Mouse (Mus musculus) adrenal gland, adult (tissue): Measurements from ENCODE around the gene Fam13a.

Experiments used
- DNase-seq, 2 experiments: peaks; one replicate each; pipeline ENCODE4 v3.0.0; 2022 to 2023; ENCODE audit warnings: low spot score in 1 of 2; ENCODE audit not compliant: inconsistent age in 2 of 2

The Fam13a gene

GRCm38 (mm10) chr6:59024164-59024724, at the start of gene Fam13a:
TSS of gene Fam13a (minus strand) at chr6:59024549.
- peak; percentile 87 to 95 for DNase-seq

DNA sequence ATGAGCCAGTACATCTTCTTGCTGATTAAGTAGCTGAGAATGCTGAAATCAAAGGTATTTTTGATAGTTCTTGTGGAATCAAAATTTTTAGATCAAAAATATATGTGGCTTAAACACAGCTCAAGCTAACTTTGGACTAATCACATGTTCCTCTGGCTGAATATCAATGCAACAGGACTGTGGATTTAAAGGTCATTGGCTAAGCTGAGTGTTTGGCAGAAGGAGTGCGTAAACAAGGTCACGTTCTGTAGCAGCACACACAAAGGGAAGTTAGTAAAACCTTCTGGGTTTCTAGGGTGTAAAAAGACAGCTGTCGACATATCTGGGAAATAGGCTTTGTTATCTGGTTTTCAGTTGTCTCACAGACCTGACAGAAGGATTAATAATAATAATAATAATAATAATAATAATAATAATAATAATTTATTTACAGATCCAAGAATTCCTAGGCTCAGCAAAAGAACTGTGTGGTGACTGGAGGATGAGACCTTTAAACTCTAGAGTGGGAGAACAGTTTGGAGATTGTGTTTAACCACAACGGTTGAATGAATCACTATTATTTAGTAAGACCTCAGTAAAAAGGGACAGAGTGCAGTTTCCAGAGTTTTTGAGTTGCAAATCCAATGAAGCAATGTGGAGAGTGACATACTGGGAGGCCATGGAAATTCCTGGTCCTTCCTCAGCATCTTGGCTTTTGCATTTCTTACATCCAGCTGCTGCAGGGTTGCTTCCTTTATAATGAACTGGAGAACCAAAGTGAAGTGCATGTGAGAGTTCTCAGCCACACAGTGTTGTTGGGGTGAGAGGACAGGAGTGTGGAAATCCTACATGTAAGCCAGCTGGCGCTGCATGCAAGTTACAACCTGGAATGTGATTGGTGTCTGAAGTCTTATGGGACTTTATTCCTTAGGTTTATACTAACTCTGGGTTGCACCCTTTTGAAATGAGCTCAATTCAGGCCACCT, 48.0 kb upstream of the Fam13a start:
- DNase-seq = peak; percentile 8 to 65

DNA sequence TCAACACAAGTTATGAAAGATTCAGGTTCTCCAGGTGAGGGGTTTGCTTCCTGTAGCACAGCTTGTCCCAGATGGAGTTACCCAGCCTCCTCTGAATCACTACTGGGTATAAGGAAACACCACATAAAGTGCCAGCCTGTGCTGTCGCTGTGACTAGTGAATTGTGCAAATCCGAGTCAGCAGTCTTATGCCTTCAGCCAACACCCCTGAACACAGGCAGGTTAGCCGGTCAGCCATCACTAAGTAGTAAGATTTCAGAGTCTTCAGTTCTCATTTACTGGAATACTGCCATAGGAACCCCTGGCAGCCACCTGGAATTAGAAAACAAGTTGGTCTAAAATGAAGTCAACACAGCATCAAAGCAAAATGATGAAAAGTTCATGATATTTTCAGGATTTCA, 47.3 kb upstream of the Fam13a start:
- DNase-seq = peak in 1 of 2 experiments; percentile 66

- peak in 1 of 2 experiments; percentile 68 for DNase-seq
Observed at GRCm38 (mm10) chr6:59068187-59068586, 43.8 kb upstream of the Fam13a start.

GRCm38 (mm10) chr6:59064440-59064839, 40.1 kb upstream of the Fam13a start:
- no peak for DNase-seq

DNA sequence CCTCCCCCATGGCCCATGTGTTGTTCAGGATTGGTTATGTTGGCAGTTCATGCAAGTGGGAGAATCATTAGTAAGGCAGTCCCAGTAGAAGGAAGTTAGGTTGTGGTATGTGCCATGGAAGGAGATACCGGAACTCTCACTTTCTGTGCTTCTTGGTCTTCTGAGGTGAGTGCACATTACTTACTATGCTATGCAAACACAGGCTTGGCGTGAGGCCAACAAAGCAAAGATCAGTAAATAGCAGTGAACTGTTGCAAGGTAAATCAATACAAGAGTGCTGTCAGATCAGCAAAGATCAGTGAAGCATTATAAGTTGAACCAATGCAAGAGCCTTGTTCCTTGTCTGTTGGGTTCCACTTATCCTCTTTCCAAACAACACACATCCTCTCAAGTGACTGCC, 28.9 kb upstream of the Fam13a start:
- DNase-seq = no peak

GRCm38 (mm10) chr6:59039719-59040118, 15.4 kb upstream of the Fam13a start:
- DNase-seq = no peak

GRCm38 (mm10) chr6:59032748-59033147, 8.4 kb upstream of the Fam13a start:
- no peak for DNase-seq

DNA sequence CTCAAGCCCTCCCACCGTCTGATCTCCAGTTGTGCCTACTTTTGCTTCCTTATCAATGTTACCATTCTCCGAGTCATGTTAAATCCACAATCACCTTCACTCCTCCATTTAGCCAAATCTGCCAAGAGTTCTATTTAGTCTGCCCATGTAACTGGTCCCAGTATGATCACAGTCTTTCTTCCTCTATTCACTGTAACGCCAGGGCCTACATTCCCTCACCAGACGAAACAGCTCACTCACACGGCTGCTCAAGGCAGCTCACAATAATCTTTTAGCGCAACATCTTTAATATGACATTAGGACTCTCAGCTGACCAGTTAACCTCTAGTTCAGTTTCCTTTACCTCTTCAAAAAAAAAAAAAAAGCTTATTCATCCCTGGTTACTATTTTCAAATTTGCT, 7.2 kb upstream of the Fam13a start:
- no peak for DNase-seq

- no peak for DNase-seq
Observed at GRCm38 (mm10) chr6:59030667-59031066, 6.3 kb upstream of the Fam13a start.

DNA sequence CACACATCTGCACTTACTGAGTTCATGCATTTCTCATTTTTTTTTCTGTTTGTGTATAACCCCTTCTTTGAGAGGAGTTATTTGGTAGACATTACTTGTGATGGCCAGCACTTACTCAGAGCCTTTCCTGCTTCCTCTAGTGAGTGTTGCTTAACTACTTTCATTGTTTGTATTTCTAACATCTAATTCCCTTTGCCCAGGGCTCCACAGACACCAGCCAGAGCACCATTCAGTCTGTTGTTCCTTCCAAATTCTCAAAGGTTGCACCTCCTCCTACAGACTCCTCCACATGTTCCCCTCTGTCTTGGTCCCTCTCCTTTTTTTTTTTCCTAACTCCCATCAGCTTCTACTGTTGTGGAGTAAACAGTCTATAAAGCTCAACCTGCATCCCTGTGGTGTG, 5.7 kb upstream of the Fam13a start:
- DNase-seq = no peak

DNA sequence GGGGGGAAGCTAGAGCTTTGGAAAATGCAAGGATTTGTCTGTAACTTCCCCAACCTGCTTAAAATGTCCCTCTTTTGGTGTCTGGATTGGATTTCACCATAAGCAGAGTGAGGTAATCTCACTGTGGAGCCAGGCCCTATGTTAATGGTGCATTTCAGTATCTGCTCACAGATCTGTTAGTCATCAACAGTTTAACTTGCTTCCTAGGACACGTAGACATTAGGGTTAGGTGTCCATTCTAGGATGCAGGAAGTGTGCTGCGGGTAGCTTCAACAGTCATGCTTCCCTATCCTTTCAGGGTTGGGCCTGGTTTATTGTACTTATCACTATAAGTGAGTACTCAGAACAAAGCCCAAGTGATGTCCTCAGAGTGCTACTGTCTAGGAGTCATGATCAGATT, 4.5 kb upstream of the Fam13a start:
- no peak for DNase-seq

DNA sequence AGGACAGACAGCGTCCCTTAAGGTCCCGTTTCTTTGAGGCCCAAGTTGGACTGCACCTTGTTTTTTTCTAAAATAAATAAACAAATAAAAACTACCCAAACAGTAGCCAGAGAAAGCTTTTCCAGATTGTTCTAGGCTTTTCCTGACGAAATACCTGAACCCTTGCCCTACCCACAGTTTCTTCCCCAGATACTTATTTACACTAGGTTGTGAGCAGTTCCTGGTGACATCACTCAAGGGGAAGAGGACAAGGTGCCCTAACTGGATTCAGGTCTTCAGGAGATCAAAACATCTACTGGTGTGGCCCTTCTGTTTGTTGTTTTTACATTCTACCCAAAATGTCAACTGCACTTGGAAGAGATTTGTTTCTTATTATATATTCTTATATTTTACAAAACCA, 457 bp upstream of the Fam13a start:
- DNase-seq = no peak

GRCm38 (mm10) chr6:59023455-59024163, 740 bp downstream of the Fam13a start:
- DNase-seq = peak in 1 of 2 experiments; percentile 43

DNA sequence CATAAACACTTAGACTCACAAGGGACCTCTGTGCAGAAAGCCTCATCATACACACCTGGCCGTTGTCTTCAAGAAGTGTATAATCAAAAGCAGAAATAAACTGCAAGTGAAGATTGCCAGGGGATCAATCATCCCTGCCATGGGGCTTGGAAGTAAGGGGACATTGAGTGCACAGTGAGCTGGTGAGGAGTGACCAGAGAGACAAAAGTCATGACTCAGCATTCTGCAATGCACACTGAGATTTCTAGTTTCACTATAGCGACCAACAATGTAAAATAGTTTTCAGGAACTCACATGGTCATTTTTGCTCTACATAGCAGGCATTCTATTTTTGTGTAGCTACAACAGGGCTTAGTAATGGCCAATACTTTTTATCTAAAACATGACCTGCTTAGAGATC, 1.7 kb downstream of the Fam13a start:
- no peak for DNase-seq

DNA sequence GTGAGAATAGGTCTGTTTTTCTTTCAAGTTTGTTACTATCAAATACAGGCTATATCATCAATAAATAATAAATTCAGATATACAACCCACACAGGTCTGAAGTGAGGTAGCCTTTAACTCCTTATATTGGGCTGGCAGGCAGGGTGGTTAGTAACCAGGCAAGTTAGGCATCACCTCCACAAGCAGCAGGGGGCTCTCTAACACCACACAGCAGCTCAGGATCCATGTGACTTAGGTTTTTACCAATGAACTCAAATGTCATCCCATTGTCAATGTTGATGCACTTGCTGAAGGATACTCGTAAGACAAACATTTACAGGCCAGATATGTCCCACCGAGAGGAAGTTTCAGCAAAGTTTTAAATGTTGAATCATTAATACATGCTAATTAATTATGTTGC, 4.0 kb downstream of the Fam13a start:
- peak; percentile 39 to 84 for DNase-seq

- DNase-seq = no peak
Observed at GRCm38 (mm10) chr6:59019847-59020246, 4.5 kb downstream of the Fam13a start.

GRCm38 (mm10) chr6:59016336-59016832, 8.0 kb downstream of the Fam13a start:
- no peak for DNase-seq

GRCm38 (mm10) chr6:59014760-59015159, 9.6 kb downstream of the Fam13a start:
- no peak for DNase-seq

GRCm38 (mm10) chr6:59014088-59014759, 10.1 kb downstream of the Fam13a start:
- no peak for DNase-seq

GRCm38 (mm10) chr6:59010792-59011191, 13.6 kb downstream of the Fam13a start:
- DNase-seq = no peak
